Mouse (Mus musculus) CH12.LX (cell line): ENCODE measurements at regions not wholly inside any gene's neighbourhood (a gene's known extent, or its start where the extent isn't known, plus 50 kb on each side); places are given as distances from the start of the nearest gene placed in this dataset.

ENCODE experiments used
- DNase-seq: peaks from one replicate; pipeline ENCODE4 v3.0.0-alpha.2; 2013; ENCODE audit errors: extremely low read depth
- H3K27ac ChIP-seq: 2 replicates; pipeline ENCODE4 v1.5.1; 2012; ENCODE audit warnings: low read depth, mild to moderate bottlenecking, control low read depth, moderate library complexity; ENCODE audit not compliant: insufficient read depth
- H3K27me3 ChIP-seq: replicated peaks from 2 replicates; pipeline ENCODE3; 2012; ENCODE audit warnings: inconsistent platforms
- H3K36me3 ChIP-seq, 2 experiments: replicated peaks in 1 of 2; 2 replicates each; pipeline versions ENCODE3 to v1.6.1; 2012; ENCODE audit warnings: inconsistent platforms in 1 of 2, low read length in 1 of 2, mild to moderate bottlenecking in 1 of 2, mixed read lengths in 1 of 2, moderate library complexity in 1 of 2; ENCODE audit not compliant: control insufficient read depth in 1 of 2, insufficient read depth in 1 of 2
- H3K4me1 ChIP-seq, 2 experiments: 2 replicates each; pipeline ENCODE4 v1.6.1; 2012; ENCODE audit warnings: inconsistent platforms in 1 of 2, moderate library complexity in 1 of 2; ENCODE audit not compliant: insufficient read depth in 2 of 2, control insufficient read depth in 1 of 2
- H3K4me2 ChIP-seq: 2 replicates; pipeline ENCODE4 v1.6.1; 2012; ENCODE audit warnings: low read depth, mild to moderate bottlenecking, control low read depth; ENCODE audit not compliant: poor library complexity, insufficient read depth, severe bottlenecking
- H3K4me3 ChIP-seq, 3 experiments: fragments of 150-350 bp in 1 of 3; sonication (generic) in 1 of 3; replicated peaks in 1 of 3; 2 replicates each; pipeline versions ENCODE3 to v1.5.1; 2011 to 2012; ENCODE audit warnings: low read depth in 2 of 3, low read length in 2 of 3, mild to moderate bottlenecking in 2 of 3, moderate library complexity in 2 of 3, control low read depth in 1 of 3, improper control_type of control experiment in 1 of 3, inconsistent platforms in 1 of 3, mixed read lengths in 1 of 3; ENCODE audit not compliant: poor library complexity in 1 of 3
- H3K79me2 ChIP-seq: replicated peaks from 2 replicates; pipeline ENCODE4 v1.6.1; 2012; ENCODE audit warnings: mild to moderate bottlenecking, moderate library complexity; ENCODE audit not compliant: control insufficient read depth, poor library complexity, insufficient read depth, severe bottlenecking; ENCODE audit errors: extremely low read depth
- H3K9ac ChIP-seq: 2 replicates; pipeline ENCODE4 v1.6.1; 2012; ENCODE audit warnings: low read depth, mild to moderate bottlenecking, control low read depth, moderate library complexity; ENCODE audit not compliant: insufficient read depth
- H3K9me3 ChIP-seq: replicated peaks from 2 replicates; pipeline ENCODE3; 2012; ENCODE audit warnings: low read length, inconsistent platforms, mixed read lengths
- BHLHE40 ChIP-seq: IDR thresholded peaks from 2 replicates; pipeline ENCODE4 v1.6.1; 2011; ENCODE audit warnings: mild to moderate bottlenecking, low read depth, low read length, improper control_type of control experiment
- CHD1 ChIP-seq: IDR thresholded peaks from 2 replicates; pipeline ENCODE4 v1.6.1; 2012; ENCODE audit warnings: low read depth, low read length, improper control_type of control experiment, inconsistent platforms
- E2F4 ChIP-seq: IDR thresholded peaks from 2 replicates; pipeline ENCODE4 v1.6.1; 2011; ENCODE audit warnings: low read depth, low read length, improper control_type of control experiment; ENCODE audit not compliant: insufficient replicate concordance
- ETS1 ChIP-seq: conservative IDR thresholded peaks from 2 replicates; pipeline ENCODE4 v1.6.1; 2012; ENCODE audit warnings: low read depth, mild to moderate bottlenecking, inconsistent platforms, low read length, improper control_type of control experiment, moderate library complexity
- GABPA ChIP-seq: IDR thresholded peaks from 2 replicates; pipeline ENCODE4 v1.6.1; 2012; ENCODE audit warnings: low read depth, low read length, improper control_type of control experiment, inconsistent platforms; ENCODE audit not compliant: insufficient replicate concordance
- HCFC1 ChIP-seq: IDR thresholded peaks from 2 replicates; pipeline ENCODE4 v1.6.1; 2012; ENCODE audit warnings: low read depth, mild to moderate bottlenecking, inconsistent platforms, low read length, improper control_type of control experiment
- IRF4 ChIP-seq: IDR thresholded peaks from 2 replicates; pipeline ENCODE4 v1.6.1; 2014; ENCODE audit warnings: low read depth, mild to moderate bottlenecking, inconsistent platforms, low read length, improper control_type of control experiment
- JUN ChIP-seq: IDR thresholded peaks from 2 replicates; pipeline ENCODE4 v1.6.1; 2011; ENCODE audit warnings: low read depth, mild to moderate bottlenecking, low read length, improper control_type of control experiment, moderate library complexity; ENCODE audit not compliant: insufficient read depth
- JUND ChIP-seq: conservative IDR thresholded peaks from 2 replicates; pipeline ENCODE4 v1.6.1; 2011; ENCODE audit warnings: low read depth, low read length, improper control_type of control experiment
- KAT2A ChIP-seq: IDR thresholded peaks from 2 replicates; pipeline ENCODE4 v1.6.1; 2012; ENCODE audit warnings: low read length, improper control_type of control experiment, inconsistent platforms; ENCODE audit not compliant: insufficient replicate concordance
- MXI1 ChIP-seq: IDR thresholded peaks from 2 replicates; pipeline ENCODE4 v1.6.1; 2011; ENCODE audit warnings: mild to moderate bottlenecking, low read depth, low read length, improper control_type of control experiment
- NELFE ChIP-seq: IDR thresholded peaks from 2 replicates; pipeline ENCODE4 v1.6.1; 2011; ENCODE audit warnings: low read depth, low read length, improper control_type of control experiment
- POLR2A ChIP-seq: IDR thresholded peaks from 2 replicates; pipeline ENCODE4 v1.6.1; 2011; ENCODE audit warnings: low read depth, mild to moderate bottlenecking, improper control_type of control experiment, low read length
- POLR2AphosphoS2 ChIP-seq: IDR thresholded peaks from 2 replicates; pipeline ENCODE4 v1.6.1; 2011; ENCODE audit warnings: low read depth, low read length, improper control_type of control experiment
- RCOR1 ChIP-seq: conservative IDR thresholded peaks from 2 replicates; pipeline ENCODE4 v1.6.1; 2012; ENCODE audit warnings: low read depth, mild to moderate bottlenecking, inconsistent platforms, low read length, improper control_type of control experiment
- SMC3 ChIP-seq: IDR thresholded peaks from 2 replicates; pipeline ENCODE4 v1.6.1; 2011; ENCODE audit warnings: low read depth, low read length, improper control_type of control experiment
- TBP ChIP-seq: conservative IDR thresholded peaks from 2 replicates; pipeline ENCODE4 v1.6.1; 2011; ENCODE audit warnings: low read depth, low read length, improper control_type of control experiment
- TCF12 ChIP-seq: IDR thresholded peaks from 2 replicates; pipeline ENCODE4 v1.6.1; 2014; ENCODE audit warnings: low read depth, mild to moderate bottlenecking, inconsistent platforms, low read length, improper control_type of control experiment
- UBTF ChIP-seq: IDR thresholded peaks from 2 replicates; pipeline ENCODE4 v1.6.1; 2012; ENCODE audit warnings: low read depth, mild to moderate bottlenecking, inconsistent platforms, low read length, improper control_type of control experiment, moderate library complexity
- USF1 ChIP-seq: IDR thresholded peaks from 2 replicates; pipeline ENCODE4 v1.6.1; 2014; ENCODE audit warnings: low read depth, mild to moderate bottlenecking, inconsistent platforms, low read length, improper control_type of control experiment
- ZKSCAN1 ChIP-seq: IDR thresholded peaks from 2 replicates; pipeline ENCODE4 v1.6.1; 2012; ENCODE audit warnings: low read depth, inconsistent platforms, low read length, improper control_type of control experiment, borderline replicate concordance
- ZMIZ1 ChIP-seq: IDR thresholded peaks from 2 replicates; pipeline ENCODE4 v1.6.1; 2012; ENCODE audit warnings: low read depth, mild to moderate bottlenecking, inconsistent platforms, low read length, improper control_type of control experiment
- dilution Hi-C: fragments of 300-500 bp; cut with MboI; formaldehyde crosslinking; loops from 2 replicates; pipeline ENCODE4 v1.14.3; 2020; ENCODE audit warnings: low sequenced_read_pairs; ENCODE audit not compliant: extremely low pct_unique_long_range_greater_than_20kb, extremely low pct_ligation_motif_present
- in situ Hi-C: fragments of 300-500 bp; cut with MboI; formaldehyde crosslinking; loops from 3 replicates; pipeline ENCODE4 v1.14.3; 2019; ENCODE audit warnings: low sequenced_read_pairs, low pct_ligation_motif_present, low pct_unique_long_range_greater_than_20kb, mixed read lengths

GRCm38 (mm10) chr3:23334958-23335357 is 1258.5 kb downstream of the Tbl1xr1 start:
- DNase-seq, result no peak
- in situ Hi-C loops (no loop called here), dilution Hi-C loops (no loop called here)

GRCm38 (mm10) chr3:23374341-23374740 is 1297.9 kb downstream of the Tbl1xr1 start:
- no peak overlapping the region for H3K27ac ChIP-seq
- H3K9me3 ChIP-seq, result no peaks in the 10 kb centered on the region
- H3K27me3 ChIP-seq, result no peaks in the 10 kb centered on the region
- no peaks in the 10 kb centered on the region for H3K4me1 ChIP-seq
- no peak overlapping the region for H3K9ac ChIP-seq
- no peak overlapping the region for H3K4me3 ChIP-seq
- H3K4me2 ChIP-seq, result no peak overlapping the region
- H3K79me2 ChIP-seq, result no peaks in the 10 kb centered on the region
- TF ChIP-seq NELFE (no peak), SMC3 (no peak)
- TF ChIP-seq, all 38 proteins: peak for 0
- DNase-seq, result no peak
- in situ Hi-C loops (no loop called here), dilution Hi-C loops (no loop called here)
- no peaks in the 10 kb centered on the region for H3K36me3 ChIP-seq

More at GRCm38 (mm10) chr3:23334958-23335357, 1258.5 kb downstream of the Tbl1xr1 start:
- no peaks in the 10 kb centered on the region for H3K9me3 ChIP-seq
- no peak overlapping the region for H3K4me2 ChIP-seq
- H3K4me3 ChIP-seq, result no peak overlapping the region
- no peak overlapping the region for H3K27ac ChIP-seq
- no peaks in the 10 kb centered on the region for H3K36me3 ChIP-seq
- no peak for TF ChIP-seq ETS1
- no peak for TF ChIP-seq TCF12
- no peak for TF ChIP-seq MXI1
- no peak for TF ChIP-seq POLR2A
- H3K4me1 ChIP-seq, result no peaks in the 10 kb centered on the region
- no peaks in the 10 kb centered on the region for H3K27me3 ChIP-seq
- no peak overlapping the region for H3K9ac ChIP-seq
- H3K79me2 ChIP-seq, result no peaks in the 10 kb centered on the region

GRCm38 (mm10) chr3:23404877-23405276 is 1328.4 kb downstream of the Tbl1xr1 start:
- no peaks in the 10 kb centered on the region for H3K79me2 ChIP-seq
- H3K4me1 ChIP-seq, result no peaks in the 10 kb centered on the region
- H3K9me3 ChIP-seq, result no peaks in the 10 kb centered on the region
- no peaks in the 10 kb centered on the region for H3K27me3 ChIP-seq
- no peak overlapping the region for H3K27ac ChIP-seq
- no peaks in the 10 kb centered on the region for H3K36me3 ChIP-seq
- in situ Hi-C loops (no loop called here), dilution Hi-C loops (no loop called here)
- no peak overlapping the region for H3K4me2 ChIP-seq
- no peak for DNase-seq
- no peak overlapping the region for H3K4me3 ChIP-seq
- no peak overlapping the region for H3K9ac ChIP-seq
- no peak for TF ChIP-seq BHLHE40
- TF ChIP-seq USF1, result no peak
- TF ChIP-seq JUN, result no peak
- TF ChIP-seq GABPA, result no peak
- TF ChIP-seq IRF4, result no peak
- no peak for TF ChIP-seq ZKSCAN1
- no peak for TF ChIP-seq POLR2AphosphoS2
- TF ChIP-seq JUND, result no peak
- no peak for TF ChIP-seq KAT2A
- TF ChIP-seq HCFC1, result no peak
- TF ChIP-seq E2F4, result no peak
- TF ChIP-seq NELFE, result no peak
- no peak for TF ChIP-seq UBTF
- TF ChIP-seq TBP, result no peak
- no peak for TF ChIP-seq SMC3
- no peak for TF ChIP-seq RCOR1
- no peak for TF ChIP-seq TCF12
- TF ChIP-seq CHD1, result no peak
- TF ChIP-seq ZMIZ1, result no peak
